Mouse (Mus musculus): Measurements from ENCODE around the gene Irak2.
A peak's percentile ranks its signal among the peaks of the same experiment; 100 is the strongest.
"Not testable (repeated sequence)": the region's sequence is repeated elsewhere in the genome, so short reads cannot be mapped to it uniquely, and the experiment has no call there.

Irak2 gene

GRCm38 (mm10) chr6:113668287-113669154 is 30.3 kb downstream of the Irak2 start:
- peak; percentile 74 for DNase-seq

GRCm38 (mm10) chr6:113669821-113670220 is 31.6 kb downstream of the Irak2 start:
- DNase-seq: no peak

- DNase-seq: not testable (repeated sequence)
Observed at GRCm38 (mm10) chr6:113672029-113672428, 33.8 kb downstream of the Irak2 start.

GRCm38 (mm10) chr6:113672989-113673388 is 34.7 kb downstream of the Irak2 start:
- DNase-seq: no peak

- peak; percentile 86 for DNase-seq
Observed at GRCm38 (mm10) chr6:113675234-113675633, 37.0 kb downstream of the Irak2 start.

GRCm38 (mm10) chr6:113675991-113676390 is 37.7 kb downstream of the Irak2 start:
- DNase-seq: no peak

- DNase-seq: peak; percentile 76
Observed at GRCm38 (mm10) chr6:113677070-113677734, 38.9 kb downstream of the Irak2 start.

GRCm38 (mm10) chr6:113678246-113679012 is 40.2 kb downstream of the Irak2 start:
- peak; percentile 48 for DNase-seq

- peak; percentile 53 for DNase-seq
Observed at GRCm38 (mm10) chr6:113679993-113680566, 41.8 kb downstream of the Irak2 start.

- DNase-seq: peak; percentile 97
Observed at GRCm38 (mm10) chr6:113681271-113681670, 43.0 kb downstream of the Irak2 start.

GRCm38 (mm10) chr6:113683081-113683825 is 45.0 kb downstream of the Irak2 start:
- DNase-seq: no peak

- peak; percentile 87 for DNase-seq
Observed at GRCm38 (mm10) chr6:113686551-113687125, 48.4 kb downstream of the Irak2 start.

GRCm38 (mm10) chr6:113690008-113690399 is 51.7 kb downstream of the Irak2 start:
- DNase-seq: no peak

GRCm38 (mm10) chr6:113690400-113691083 is 52.3 kb downstream of the Irak2 start:
- DNase-seq: peak; percentile 90

- peak; percentile 32 for DNase-seq
Observed at GRCm38 (mm10) chr6:113691084-113691462, 52.8 kb downstream of the Irak2 start.

- peak; percentile 17 for DNase-seq
Observed at GRCm38 (mm10) chr6:113692661-113693133, 54.4 kb downstream of the Irak2 start.

GRCm38 (mm10) chr6:113693377-113693776 is 55.1 kb downstream of the Irak2 start:
- DNase-seq: no peak

- DNase-seq: no peak
Observed at GRCm38 (mm10) chr6:113695203-113695602, 56.9 kb downstream of the Irak2 start.

- no peak for DNase-seq
Observed at GRCm38 (mm10) chr6:113695766-113696355, 57.6 kb downstream of the Irak2 start.

GRCm38 (mm10) chr6:113696582-113697221 is 58.4 kb downstream of the Irak2 start, which contains the start of gene Tatdn2:
Gene Tatdn2, plus strand, starts transcription at chr6:113697050.
- peak; percentile 98 for DNase-seq
